Mouse (Mus musculus): ENCODE results near the gene Zfp263.
A peak's percentile ranks its signal among the peaks of the same experiment; 100 is the strongest.

The Zfp263 gene

DNA sequence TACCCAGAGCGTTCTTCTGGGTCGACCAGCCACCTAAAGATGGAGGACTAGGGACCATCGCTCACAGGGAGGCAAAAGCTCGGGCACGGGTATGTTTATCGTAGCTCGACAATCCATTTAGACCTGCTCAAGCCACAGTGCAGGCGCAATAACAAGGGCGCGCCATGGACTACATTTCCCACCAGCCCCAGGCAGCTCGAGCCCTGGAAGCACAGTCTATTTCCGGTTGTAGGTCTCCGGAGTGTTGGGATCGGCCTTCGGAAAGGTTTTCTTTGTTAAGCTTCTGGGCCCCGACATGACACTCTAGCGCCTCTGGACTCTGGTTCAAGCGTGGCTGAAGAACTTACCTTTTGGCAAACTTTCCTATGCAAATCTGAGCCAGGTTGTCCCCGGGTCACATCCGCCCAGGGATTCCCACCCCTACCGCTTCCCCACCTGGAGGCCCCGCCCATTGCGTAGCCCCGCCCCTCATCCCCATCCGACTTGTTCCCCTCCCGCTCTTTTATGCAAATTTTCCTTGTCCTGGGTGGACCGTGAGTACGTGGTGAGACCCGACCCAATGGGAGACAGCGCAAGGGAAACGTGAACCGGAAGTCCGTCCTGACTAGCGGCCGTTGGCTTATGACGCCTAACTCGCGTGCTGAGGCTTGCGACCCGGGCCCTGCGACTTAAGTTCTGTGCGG is at the start of gene Zfp263:
TSS of gene Zfp263 (plus strand) at position 591 of the 683 bp plus-strand sequence.
- Histone ChIP-seq H3K9me3 (ENCODE audit: low read length) (no peaks in the 10 kb centered on the region), H3K27me3 (ENCODE audit: insufficient read depth, low read length) (no peaks in the 10 kb centered on the region), H3K4me3 (replicated peaks; ENCODE audit: low read length) (peak within 1 kb of the TSS; percentile 99), H3K4me1 (replicated peaks; ENCODE audit: low read depth, low read length) (peaks cover 51% of the 10 kb centered on the region), H3K36me3 (ENCODE audit: insufficient read depth, low read length) (peaks cover 33% of the 10 kb centered on the region)
- TF ChIP-seq POU5F1 (IDR thresholded peaks at IDR 0.05; ENCODE audit: borderline replicate concordance, low read length) (no peak), CTCF (conservative IDR thresholded peaks at IDR 0.05; ENCODE audit: low read length) (no peak), NANOG (IDR thresholded peaks at IDR 0.05; ENCODE audit: borderline replicate concordance, low read length) (no peak)

DNA sequence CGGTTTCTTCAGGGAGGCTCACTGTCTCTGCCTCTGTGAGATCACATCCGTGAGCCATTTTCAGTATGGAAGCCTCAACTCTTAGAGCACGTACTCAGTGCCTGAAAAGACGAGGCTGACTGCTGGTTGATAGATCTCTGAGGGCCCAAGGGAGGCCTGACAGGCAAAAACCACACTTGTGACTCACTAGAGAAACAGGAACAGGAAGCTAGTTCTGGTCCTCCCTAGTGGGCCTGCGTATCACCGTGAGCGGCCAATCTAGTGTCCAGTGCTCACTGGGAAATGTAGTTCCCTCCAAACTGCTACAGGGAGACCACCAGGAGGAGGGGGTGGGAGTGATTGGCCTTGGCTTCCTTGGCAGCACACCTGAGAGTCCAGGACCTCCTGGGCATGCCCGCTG is 44.6 kb upstream of the Zfp263 start:
- Histone ChIP-seq H3K4me3 (replicated peaks; ENCODE audit: low read length) (no peak overlapping the region), H3K9me3 (ENCODE audit: low read length) (no peaks in the 10 kb centered on the region), H3K36me3 (ENCODE audit: insufficient read depth, low read length) (no peaks in the 10 kb centered on the region), H3K4me1 (replicated peaks; ENCODE audit: low read depth, low read length) (peaks cover 8% of the 10 kb centered on the region), H3K27me3 (ENCODE audit: insufficient read depth, low read length) (no peaks in the 10 kb centered on the region)
- TF ChIP-seq POU5F1 (IDR thresholded peaks at IDR 0.05; ENCODE audit: borderline replicate concordance, low read length) = no peak

DNA sequence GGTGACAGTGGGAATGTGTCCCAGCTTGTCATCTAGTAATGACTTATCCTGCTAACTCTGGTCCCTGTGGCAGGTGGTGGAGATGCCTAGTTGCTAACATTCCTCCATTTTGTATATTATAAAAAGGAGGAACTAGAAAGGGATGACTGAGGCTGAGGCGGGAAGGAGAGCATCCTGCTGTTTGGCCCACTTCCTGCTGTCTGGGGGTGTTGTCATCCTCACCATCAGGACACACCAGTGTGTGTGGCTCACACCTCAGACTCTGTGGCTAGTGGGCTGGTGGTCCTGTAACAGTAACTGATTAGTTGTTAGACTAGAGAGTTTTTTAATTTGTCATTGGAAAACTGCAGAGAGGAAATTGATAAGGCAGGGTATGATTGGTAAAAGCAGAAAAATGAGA is 43.0 kb upstream of the Zfp263 start:
- peaks cover 8% of the 10 kb centered on the region for H3K4me1 ChIP-seq (replicated peaks; ENCODE audit: low read depth, low read length)
- no peaks in the 10 kb centered on the region for H3K27me3 ChIP-seq (ENCODE audit: insufficient read depth, low read length)
- H3K9me3 ChIP-seq (ENCODE audit: low read length) = no peaks in the 10 kb centered on the region
- no peaks in the 10 kb centered on the region for H3K36me3 ChIP-seq (ENCODE audit: insufficient read depth, low read length)
- H3K4me3 ChIP-seq (replicated peaks; ENCODE audit: low read length) = no peak overlapping the region
- TF ChIP-seq POU5F1 (IDR thresholded peaks at IDR 0.05; ENCODE audit: borderline replicate concordance, low read length) (no peak), NANOG (IDR thresholded peaks at IDR 0.05; ENCODE audit: borderline replicate concordance, low read length) (no peak), CTCF (conservative IDR thresholded peaks at IDR 0.05; ENCODE audit: low read length) (no peak)

DNA sequence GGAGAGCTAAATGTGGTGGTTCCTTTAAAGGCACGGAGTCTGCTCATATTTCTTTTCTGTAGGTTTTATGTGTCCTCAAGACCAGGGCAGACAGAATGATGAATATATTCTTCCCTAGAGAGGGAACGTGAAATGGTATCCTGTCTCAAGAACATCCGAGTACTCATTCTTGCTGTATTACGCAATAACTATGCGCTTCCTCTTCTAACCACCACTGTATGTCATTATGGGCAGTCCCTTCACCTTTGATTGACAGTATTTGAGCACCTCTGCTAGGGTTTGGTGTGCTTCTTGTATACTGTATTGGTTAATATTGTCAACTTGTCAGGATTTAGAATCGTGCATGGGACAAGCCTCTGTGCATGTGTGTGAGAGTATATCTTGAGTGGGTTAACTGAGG is 37.2 kb upstream of the Zfp263 start:
- Histone ChIP-seq H3K27me3 (ENCODE audit: insufficient read depth, low read length) (no peaks in the 10 kb centered on the region), H3K36me3 (ENCODE audit: insufficient read depth, low read length) (no peaks in the 10 kb centered on the region), H3K4me1 (replicated peaks; ENCODE audit: low read depth, low read length) (no peaks in the 10 kb centered on the region), H3K4me3 (replicated peaks; ENCODE audit: low read length) (no peak overlapping the region), H3K9me3 (ENCODE audit: low read length) (no peaks in the 10 kb centered on the region)
- TF ChIP-seq CTCF (conservative IDR thresholded peaks at IDR 0.05; ENCODE audit: low read length) = no peak
- no peak for TF ChIP-seq POU5F1 (IDR thresholded peaks at IDR 0.05; ENCODE audit: borderline replicate concordance, low read length)
- no peak for TF ChIP-seq NANOG (IDR thresholded peaks at IDR 0.05; ENCODE audit: borderline replicate concordance, low read length)

DNA sequence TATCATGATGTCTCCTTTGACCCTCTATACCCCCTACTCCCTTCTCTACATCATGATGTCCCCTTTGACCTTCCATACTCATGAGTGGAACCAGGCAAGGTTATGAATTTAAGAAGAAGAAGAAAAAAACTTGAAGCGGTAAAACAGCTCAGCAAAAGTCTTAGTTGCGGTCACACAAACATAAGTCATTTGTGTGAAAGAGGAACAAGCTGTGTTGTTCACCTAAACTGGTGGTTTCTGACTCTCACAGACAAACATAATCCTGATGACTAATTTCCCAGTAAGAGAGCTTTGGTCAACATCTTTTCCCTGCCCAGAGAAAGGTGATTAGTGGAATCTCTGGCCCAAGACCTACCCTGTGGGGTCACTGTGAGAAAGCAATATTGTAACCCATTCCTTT is 29.2 kb upstream of the Zfp263 start:
- no peaks in the 10 kb centered on the region for H3K36me3 ChIP-seq (ENCODE audit: insufficient read depth, low read length)
- no peak for TF ChIP-seq NANOG (IDR thresholded peaks at IDR 0.05; ENCODE audit: borderline replicate concordance, low read length)
- TF ChIP-seq POU5F1 (IDR thresholded peaks at IDR 0.05; ENCODE audit: borderline replicate concordance, low read length) = no peak
- no peak for TF ChIP-seq CTCF (conservative IDR thresholded peaks at IDR 0.05; ENCODE audit: low read length)
- H3K4me1 ChIP-seq (replicated peaks; ENCODE audit: low read depth, low read length) = peaks cover 5% of the 10 kb centered on the region; the same call in 1 of the 2 replicates
- H3K9me3 ChIP-seq (ENCODE audit: low read length) = no peaks in the 10 kb centered on the region
- H3K4me3 ChIP-seq (replicated peaks; ENCODE audit: low read length) = no peak overlapping the region
- no peaks in the 10 kb centered on the region for H3K27me3 ChIP-seq (ENCODE audit: insufficient read depth, low read length)

DNA sequence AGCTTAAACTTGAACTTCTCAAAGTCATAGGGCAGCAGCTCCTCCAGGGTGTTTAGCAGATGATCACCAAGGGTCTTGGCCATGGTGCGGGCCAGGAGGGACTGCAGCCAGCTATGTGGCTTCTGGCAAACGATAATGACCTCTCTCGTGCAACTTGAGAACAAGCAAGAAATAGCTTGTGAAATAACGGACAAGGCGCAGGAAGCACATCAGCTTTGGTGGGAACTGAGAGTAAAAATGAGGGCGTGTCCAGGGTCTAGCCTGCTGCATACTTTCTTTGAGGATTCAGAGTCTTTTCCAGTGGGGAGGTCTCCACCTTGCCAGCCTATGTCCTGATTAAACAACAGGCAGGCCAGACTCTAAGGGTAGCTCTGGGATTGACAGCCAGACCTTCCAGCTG is 25.9 kb upstream of the Zfp263 start, which contains the start of gene Mefv:
TSS of gene Mefv (minus strand) at position 118 of the 400 bp plus-strand sequence.
- Histone ChIP-seq H3K27me3 (ENCODE audit: insufficient read depth, low read length) (no peaks in the 10 kb centered on the region), H3K9me3 (ENCODE audit: low read length) (no peaks in the 10 kb centered on the region), H3K4me1 (replicated peaks; ENCODE audit: low read depth, low read length) (peaks cover 5% of the 10 kb centered on the region; the same call in 1 of the 2 replicates), H3K36me3 (ENCODE audit: insufficient read depth, low read length) (no peaks in the 10 kb centered on the region), H3K4me3 (replicated peaks; ENCODE audit: low read length) (no peak within 1 kb of the TSS)
- TF ChIP-seq CTCF (conservative IDR thresholded peaks at IDR 0.05; ENCODE audit: low read length) (no peak), NANOG (IDR thresholded peaks at IDR 0.05; ENCODE audit: borderline replicate concordance, low read length) (no peak), POU5F1 (IDR thresholded peaks at IDR 0.05; ENCODE audit: borderline replicate concordance, low read length) (no peak)

DNA sequence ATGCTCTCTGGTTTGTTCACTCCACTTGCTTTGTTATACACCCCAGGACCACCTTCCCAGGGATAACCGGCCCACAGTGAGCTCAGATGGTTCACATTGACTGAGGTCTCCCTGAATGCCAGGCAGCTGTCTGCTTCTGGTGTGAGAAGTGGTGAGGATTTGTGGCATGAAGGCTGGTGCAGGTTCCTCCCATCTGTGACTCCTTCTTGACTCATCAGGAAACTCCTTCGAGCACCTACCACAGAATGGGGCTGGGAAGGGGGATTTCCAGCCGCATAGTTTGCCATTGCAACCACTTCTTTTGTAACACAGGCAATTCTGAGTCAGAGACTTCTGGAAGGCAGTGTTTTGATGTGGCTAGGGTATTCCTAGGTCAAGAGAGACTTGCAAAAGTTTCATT is 20.7 kb upstream of the Zfp263 start:
- Histone ChIP-seq H3K4me3 (replicated peaks; ENCODE audit: low read length) (no peak overlapping the region), H3K4me1 (replicated peaks; ENCODE audit: low read depth, low read length) (no peaks in the 10 kb centered on the region), H3K27me3 (ENCODE audit: insufficient read depth, low read length) (no peaks in the 10 kb centered on the region), H3K9me3 (ENCODE audit: low read length) (no peaks in the 10 kb centered on the region), H3K36me3 (ENCODE audit: insufficient read depth, low read length) (no peaks in the 10 kb centered on the region)
- TF ChIP-seq POU5F1 (IDR thresholded peaks at IDR 0.05; ENCODE audit: borderline replicate concordance, low read length) = no peak
- no peak for TF ChIP-seq NANOG (IDR thresholded peaks at IDR 0.05; ENCODE audit: borderline replicate concordance, low read length)
- TF ChIP-seq CTCF (conservative IDR thresholded peaks at IDR 0.05; ENCODE audit: low read length) = no peak

DNA sequence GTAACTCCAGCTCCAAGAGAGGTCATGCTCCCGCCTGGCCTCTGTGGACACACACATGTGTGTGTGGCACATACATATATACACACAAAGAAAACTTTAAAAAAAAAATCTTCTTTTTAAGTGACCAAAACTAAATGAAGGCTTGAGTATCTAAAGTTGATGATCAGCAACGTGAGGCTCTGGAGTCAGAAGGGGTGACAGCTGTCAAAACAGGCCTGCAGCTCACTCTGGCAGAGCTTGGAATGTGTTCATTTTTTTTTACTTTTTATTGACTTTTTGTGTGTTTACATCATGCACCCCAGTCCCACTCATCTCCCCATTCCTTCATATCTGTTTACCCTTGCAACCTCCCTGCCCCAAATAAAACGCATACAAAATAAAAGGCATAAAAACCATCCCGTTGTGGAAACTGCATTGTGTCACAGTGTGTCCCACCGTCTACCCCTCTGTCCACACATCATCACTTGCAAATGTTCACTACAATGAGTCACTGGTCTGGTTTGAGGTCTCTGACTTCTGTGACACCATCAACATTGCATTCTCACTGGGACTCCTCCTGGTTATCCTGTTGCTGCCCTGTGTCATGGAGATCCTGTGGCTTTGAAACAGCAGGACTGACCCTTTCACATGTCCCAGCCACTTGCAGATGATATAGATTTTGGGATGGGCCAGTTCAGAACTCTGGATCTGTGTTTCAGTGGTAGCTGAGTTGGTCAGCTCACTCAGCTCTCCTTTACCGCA is 15.7 kb upstream of the Zfp263 start:
- no peaks in the 10 kb centered on the region for H3K9me3 ChIP-seq (ENCODE audit: low read length)
- TF ChIP-seq POU5F1 (IDR thresholded peaks at IDR 0.05; ENCODE audit: borderline replicate concordance, low read length) (no peak), NANOG (IDR thresholded peaks at IDR 0.05; ENCODE audit: borderline replicate concordance, low read length) (no peak), CTCF (conservative IDR thresholded peaks at IDR 0.05; ENCODE audit: low read length) (no peak)
- no peak overlapping the region for H3K4me3 ChIP-seq (replicated peaks; ENCODE audit: low read length)
- no peaks in the 10 kb centered on the region for H3K36me3 ChIP-seq (ENCODE audit: insufficient read depth, low read length)
- no peaks in the 10 kb centered on the region for H3K27me3 ChIP-seq (ENCODE audit: insufficient read depth, low read length)
- no peaks in the 10 kb centered on the region for H3K4me1 ChIP-seq (replicated peaks; ENCODE audit: low read depth, low read length)
